Mouse (Mus musculus) G1E-ER4 (cell line): Measurements from ENCODE around the gene Mafg. TPM values are rescaled to one million over a fixed set of nuclear protein-coding genes. Genes with fewer than 3 reads are reported as not detected.

Source experiments
- GATA1 ChIP-seq: IDR thresholded peaks from one replicate; pipeline ENCODE4 v1.8.0; 2012; ENCODE audit warnings: low read length, inconsistent platforms
- polyA plus RNA-seq: library from polyadenylated mRNA; stranded (reverse); fragments of >175 nt; gene quantifications from 2 replicates; pipeline ENCODE4 v1.2.3, GENCODE M21; 2012

Gene Mafg
- polyA plus RNA-seq, 1 experiment, result 44.0 TPM

DNA sequence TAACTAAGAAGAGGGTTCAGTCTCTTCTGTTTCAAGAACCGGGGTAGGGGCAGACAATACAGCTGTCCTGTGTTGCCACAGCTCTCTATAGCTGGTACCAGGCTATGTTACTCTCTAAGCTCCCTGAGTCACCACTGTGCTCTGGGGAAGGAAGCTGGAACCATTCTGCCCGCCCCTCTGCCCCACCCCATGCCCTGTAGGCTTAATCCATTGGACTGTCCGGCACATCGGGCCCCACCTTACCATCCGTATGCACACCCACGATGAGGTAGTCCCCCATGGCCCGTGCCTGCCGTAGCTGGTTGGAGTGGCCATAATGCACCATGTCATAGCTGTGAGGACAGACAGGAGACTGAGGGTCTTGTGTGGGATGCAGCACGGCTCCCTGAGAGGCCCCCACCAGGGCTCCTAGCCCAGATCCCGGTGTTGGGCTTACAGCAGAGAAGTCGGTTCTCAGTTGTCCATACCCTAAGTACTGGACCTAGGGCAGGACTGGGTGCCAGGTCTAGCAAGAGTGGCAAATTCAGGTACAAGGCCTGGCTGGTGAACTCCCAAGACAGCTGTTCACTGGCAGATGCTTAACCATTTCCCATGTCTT lies 17.7 kb downstream of the Mafg start:
- no peak for TF ChIP-seq GATA1

DNA sequence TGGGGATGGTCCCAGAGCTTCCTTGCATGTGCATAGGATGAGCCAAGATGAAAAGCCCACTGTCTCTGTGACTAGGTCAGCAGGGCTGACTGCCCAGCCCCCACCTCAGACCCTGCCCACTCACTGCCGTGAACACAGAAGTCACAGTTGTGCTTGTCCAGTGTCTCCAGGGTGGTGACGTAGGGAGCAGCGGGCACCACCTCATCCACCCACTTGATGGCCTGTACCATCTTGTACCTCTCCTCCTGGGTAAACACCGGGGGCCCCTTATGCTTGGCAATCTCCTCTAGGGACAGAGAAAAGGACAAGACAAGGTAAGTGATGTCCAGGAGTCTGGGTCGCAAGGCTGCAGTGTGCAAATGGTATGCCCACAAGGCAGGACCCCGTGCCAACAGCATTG lies 18.2 kb downstream of the Mafg start:
- TF ChIP-seq GATA1, result no peak

DNA sequence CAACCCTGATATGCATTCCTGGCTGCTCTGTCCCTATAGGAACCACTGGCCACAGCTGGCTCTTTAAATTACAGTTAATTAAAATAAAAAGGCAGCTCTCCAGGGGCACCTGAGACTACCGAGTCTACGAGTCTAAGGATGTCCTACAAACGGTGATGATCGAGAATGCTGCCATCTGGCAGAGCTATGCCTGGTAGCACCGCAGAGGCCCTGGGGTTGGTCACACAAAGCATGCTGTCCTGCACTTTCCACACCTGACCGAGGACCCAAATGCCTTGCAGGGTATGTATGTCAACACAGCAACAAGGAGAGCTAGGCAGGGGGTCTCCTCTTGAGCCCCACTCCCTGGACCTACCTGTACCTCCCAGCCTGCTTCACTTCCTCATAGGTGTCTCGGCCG lies 19.4 kb downstream of the Mafg start:
- no peak for TF ChIP-seq GATA1

DNA sequence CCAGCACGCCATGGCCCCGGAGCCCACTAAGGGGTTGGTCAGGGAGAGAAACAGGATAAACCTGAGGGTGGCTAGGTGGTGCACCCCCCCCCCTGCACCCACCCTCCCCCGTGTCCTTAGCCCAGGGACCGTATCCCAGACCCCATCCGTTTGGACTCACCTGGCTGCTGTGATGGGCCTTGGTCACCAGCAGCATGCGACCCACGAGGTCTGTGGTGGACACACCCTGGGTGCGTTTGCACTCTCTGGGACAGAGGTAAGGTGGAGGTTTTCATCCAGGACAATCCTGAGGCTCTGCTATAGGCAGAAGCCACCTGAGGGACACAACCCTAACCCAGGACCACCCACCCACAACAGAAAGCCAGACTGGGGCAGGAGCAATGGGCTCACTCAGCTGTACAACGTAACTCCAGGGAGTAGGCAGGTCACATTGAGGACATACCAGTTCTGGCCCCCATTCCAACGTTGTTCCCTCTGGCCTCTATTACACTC lies 19.9 kb downstream of the Mafg start:
- no peak for TF ChIP-seq GATA1

DNA sequence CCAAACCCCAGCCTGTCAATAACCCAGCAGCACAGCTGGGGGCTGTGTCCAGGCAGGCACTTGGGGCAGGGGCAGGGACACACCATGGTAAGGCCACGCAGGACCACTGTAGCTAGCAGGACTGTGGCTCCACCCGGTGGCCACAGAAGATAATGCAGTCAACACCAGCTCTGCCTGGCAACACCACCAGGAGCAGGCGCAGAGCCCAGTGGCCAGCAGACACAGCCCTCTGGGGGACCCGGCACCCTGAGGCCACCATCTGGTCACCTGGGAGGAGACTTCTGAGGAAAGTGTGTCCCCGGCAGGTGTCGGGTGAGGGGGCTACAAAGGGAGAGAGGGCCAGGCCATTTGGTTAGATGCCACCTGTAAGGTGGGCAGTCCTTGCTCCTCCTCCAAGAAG lies 20.6 kb downstream of the Mafg start:
- TF ChIP-seq GATA1, result no peak

DNA sequence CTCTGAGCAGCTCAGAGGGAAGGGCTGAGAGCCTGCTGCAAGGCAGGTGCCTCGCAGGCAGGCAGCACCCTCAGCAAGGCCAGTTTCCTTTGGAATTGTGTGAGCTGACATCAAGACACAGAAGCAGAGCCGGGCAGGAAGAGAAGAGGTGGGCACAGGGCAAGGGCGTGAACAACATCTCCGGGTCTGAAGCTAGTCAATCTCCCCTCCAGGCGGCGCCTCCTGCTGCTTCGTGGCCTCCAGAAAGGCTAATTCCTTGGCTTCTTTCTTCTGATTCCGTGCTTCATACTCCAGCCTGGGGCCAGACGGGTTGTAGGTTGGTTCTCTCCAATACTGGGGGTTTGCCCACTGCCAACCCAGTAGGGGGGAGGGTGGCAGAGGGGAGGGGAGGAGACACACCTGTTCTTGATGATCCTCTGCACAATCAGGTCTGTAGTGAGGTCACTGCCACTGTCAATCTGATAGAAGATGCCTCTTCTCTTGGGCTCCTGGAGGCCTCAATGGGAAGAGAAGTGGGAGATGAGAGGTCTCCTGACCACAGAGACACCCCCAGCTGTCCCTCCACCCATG lies 22.8 kb downstream of the Mafg start:
- TF ChIP-seq GATA1, result no peak

DNA sequence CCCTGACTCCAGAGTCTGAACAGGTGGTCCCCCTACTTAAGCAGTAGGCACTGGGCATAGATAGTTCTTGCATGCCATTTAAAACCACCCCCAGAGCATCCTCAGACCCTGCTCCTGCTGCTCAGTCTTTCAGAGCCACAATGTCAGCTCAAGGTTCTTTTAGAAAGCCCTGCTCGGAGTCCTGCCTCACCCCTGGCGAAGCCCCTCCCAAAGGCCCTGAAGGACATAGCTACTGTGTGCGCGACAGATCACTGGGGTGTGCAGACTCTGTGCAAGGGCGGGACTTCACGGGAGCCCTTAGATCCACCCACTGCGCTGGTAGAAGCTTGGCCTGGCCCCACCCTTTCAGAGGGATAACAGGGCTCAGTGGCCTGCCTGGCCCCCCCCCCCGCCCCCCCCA lies 24.1 kb downstream of the Mafg start:
- no peak for TF ChIP-seq GATA1

DNA sequence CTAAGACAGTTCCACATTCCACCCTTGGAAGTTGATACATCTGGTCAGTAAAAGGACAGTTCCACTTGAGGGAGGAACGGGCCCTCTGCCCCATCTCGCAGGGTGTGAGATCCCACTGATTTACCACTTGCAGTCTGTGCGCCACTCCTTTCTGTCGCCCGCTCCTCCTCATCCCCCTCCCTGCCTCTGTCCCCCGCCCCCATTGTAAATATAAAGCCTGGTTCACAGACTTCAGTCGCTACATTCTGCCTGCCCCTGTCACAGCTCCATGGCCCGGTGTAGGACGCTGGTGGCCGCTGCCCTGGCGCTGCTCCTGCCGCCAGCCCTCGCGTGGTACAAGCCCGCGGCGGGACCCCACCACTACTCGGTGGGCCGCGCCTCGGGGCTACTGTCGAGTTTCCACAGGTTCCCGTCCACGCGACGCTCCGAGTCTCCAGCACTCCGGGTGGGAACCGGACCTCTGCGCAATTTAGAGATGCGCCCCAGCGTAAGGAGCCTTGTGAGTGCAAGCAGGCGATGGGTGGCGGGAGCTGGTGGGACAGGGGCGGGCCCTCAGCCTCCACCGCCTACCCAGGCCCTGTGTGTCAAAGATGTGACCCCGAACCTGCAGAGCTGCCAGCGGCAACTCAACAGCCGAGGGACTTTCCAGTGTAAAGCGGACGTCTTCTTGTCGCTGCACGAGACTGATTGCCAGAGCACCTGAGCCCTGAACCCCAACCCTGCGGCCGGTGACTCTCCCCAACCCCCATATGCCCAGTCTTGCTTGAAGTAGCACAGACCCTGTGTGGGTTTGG lies 25.0 kb downstream of the Mafg start, which contains the start of gene Npb:
Npb (plus strand) TSS at position 237 of the 794 bp plus-strand sequence.
- TF ChIP-seq GATA1, result no peak

DNA sequence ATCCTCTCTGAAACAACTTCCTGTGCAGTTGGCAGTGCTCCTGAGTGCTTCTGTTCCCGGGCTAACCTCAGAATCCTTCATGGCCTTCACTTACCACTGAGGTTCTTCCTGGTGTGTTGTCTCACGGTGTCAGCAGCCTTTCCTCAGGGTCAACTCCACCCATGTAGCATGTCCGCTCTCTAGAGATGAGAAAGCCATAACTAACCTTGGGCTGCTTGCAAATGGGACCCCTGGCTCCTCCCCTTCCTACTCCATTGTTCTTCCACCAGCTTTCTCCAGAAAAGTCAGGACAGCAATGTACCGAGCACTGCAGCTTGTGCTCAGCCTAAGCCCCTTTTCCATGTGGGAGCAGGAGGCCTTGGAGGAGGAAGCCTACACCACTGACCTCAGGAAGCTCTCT lies 26.6 kb downstream of the Mafg start:
- no peak for TF ChIP-seq GATA1

DNA sequence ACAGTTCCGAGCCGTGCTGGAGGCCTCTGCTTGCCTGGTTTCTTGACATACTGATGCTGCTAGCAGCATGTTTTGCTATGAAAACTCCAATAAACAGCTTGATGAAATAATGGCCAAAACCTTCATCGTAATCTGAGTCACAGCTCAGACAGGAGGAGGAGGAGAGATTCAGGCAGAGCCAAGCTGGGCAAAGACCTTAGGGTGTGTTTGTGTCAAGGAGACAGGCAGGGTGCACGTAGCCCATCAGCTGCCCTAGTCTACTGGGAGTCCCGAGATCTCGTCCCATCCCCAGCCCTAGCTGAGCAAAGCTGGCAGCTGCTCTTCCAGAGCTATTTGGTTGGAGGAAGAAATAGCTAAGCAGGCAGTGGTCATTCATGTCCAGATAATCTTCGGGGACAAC lies 27.7 kb downstream of the Mafg start:
- TF ChIP-seq GATA1, result no peak

DNA sequence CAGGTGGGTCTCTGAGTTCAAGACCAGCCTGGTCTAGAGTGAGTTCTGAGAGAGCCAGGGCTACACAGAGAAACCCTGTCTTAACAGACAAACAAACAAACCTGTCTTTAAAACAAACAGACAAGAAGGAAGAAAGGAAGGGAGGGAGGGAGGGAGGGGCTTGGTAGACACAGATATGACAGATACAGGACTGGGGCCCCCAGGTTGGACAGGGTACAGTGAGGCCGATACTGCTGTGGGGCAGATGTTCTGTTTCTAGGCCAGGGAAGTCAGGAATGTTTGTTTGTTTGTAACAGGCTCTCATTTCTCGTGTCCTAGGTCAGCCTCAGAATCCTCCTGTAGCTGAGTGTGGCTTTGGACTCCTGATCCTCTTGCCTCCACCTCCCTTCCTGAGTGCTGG lies 29.9 kb downstream of the Mafg start:
- TF ChIP-seq GATA1, result no peak

DNA sequence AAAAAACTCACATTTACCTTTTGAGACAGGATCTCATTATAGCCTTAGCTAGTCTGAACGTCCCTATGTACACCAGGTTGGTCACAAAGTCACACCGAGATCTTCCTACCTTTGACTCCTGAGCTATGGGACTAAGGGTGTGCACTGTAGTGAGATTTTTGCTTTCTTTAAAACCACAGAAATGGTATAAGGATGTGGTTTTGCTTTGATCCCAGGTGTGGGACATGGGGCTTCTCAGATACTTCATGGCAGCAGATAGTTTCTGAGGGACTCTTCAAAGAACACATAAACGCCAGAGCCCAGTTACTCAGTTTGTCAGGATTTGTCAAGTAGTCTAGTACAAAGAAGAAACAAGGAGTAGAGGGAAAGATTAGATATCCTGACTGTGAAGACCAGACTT lies 32.7 kb downstream of the Mafg start:
- no peak for TF ChIP-seq GATA1

DNA sequence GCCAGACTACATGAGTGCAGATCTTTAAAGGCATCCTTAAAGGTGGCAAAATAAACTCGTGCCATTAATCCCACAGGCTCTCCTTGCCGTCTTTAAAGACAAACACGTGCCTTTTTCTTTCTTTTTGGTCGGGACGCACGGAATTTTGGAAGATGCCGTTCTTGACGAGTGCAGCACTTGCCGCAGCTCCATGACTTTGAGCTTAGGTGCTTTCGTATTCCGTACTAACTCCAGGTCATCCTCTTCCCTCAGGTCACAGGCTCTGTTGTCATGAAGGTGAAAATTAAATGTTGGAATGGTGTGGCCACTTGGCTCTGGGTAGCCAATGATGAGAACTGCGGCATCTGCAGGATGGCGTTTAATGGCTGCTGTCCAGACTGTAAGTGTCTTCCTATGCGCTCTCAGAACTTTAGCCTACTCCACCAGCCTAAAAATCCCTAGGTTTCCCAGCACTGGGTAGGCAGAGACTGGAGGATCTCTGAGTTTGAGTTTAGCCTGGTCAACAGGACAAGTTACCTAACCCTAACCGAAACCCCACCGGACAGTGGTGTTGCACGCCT lies 34.3 kb downstream of the Mafg start:
- TF ChIP-seq GATA1, result no peak

DNA sequence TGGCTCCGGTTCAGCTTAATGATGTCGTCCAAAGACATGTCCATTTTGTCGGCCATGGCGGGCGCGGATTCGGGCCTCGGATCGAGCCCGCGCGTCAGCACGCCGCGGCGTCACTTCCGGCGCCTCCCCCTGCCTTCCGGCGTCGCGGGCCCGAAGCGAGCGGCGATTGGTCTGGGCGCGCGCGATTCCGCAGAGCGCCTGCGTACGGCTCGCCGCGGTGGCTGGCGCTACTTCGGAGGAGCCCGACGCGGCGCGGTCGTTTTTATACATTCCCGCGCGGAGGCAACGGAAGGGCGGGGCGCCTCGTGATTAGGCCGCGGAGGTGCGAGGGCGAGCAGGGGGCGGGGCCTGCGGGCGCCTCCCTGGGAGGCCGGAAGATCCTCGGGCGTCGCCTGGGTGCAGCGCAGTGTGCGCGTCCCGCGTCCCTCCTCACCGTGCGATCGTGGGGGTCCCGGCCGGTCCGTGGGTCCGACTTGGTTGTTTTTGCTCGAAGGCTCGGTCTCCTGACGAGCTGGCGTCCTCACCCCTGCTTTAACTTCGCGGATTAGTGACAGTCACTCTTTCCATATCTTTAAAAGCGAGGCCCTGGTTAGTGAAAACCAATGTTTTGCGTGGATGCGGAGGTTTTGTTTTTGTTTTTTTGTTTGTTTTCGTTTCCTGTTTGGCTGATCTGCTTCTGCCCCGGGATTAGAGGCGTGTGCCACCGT lies 35.0 kb downstream of the Mafg start, which contains the start of the genes Alyref and Anapc11:
Alyref (minus strand) TSS at position 83 of the 707 bp plus-strand sequence.
Anapc11 (plus strand) TSS at position 139 of the 707 bp plus-strand sequence.
- no peak for TF ChIP-seq GATA1
